Mouse (Mus musculus) heart, embryonic 12.5 days (tissue): ENCODE measurements around the gene Itsn1. TPM values are rescaled to one million over a fixed set of nuclear protein-coding genes. Genes with fewer than 3 reads are reported as not detected.

Experiments
- ATAC-seq: fragments of 200-750 bp; cut with Nextera tagmentation; 2 replicates; pipeline ENCODE4 v1.8.0; 2017; ENCODE audit warnings: moderate TSS enrichment, moderate library complexity; ENCODE audit not compliant: insufficient number of reproducible peaks, low FRiP score
- H3K27ac ChIP-seq: fragments of 300-500 bp; sonication (generic); 2 replicates; pipeline ENCODE4 v1.5.1; 2016; ENCODE audit warnings: mild to moderate bottlenecking, moderate library complexity; ENCODE audit not compliant: poor library complexity, severe bottlenecking
- H3K27me3 ChIP-seq: fragments of 300-500 bp; sonication (generic); replicated peaks from 2 replicates; pipeline ENCODE4 v1.6.1; 2016; ENCODE audit warnings: mild to moderate bottlenecking, moderate library complexity
- H3K36me3 ChIP-seq: fragments of 300-500 bp; sonication (generic); 2 replicates; pipeline ENCODE4 v1.6.1; 2016; ENCODE audit warnings: mild to moderate bottlenecking, moderate library complexity
- H3K4me1 ChIP-seq: fragments of 300-500 bp; sonication (generic); replicated peaks from 2 replicates; pipeline ENCODE4 v1.6.1; 2016; ENCODE audit warnings: mild to moderate bottlenecking
- H3K4me2 ChIP-seq: fragments of 300-500 bp; sonication (generic); 2 replicates; pipeline ENCODE4 v1.6.1; 2016; ENCODE audit warnings: mild to moderate bottlenecking, moderate library complexity
- H3K4me3 ChIP-seq: fragments of 300-500 bp; sonication (generic); 2 replicates; pipeline ENCODE4 v1.5.1; 2016; ENCODE audit warnings: mild to moderate bottlenecking
- H3K9ac ChIP-seq: fragments of 300-500 bp; sonication (generic); 2 replicates; pipeline ENCODE4 v1.6.1; 2016; ENCODE audit warnings: mild to moderate bottlenecking, moderate library complexity
- H3K9me3 ChIP-seq: fragments of 300-500 bp; sonication (generic); replicated peaks from 2 replicates; pipeline ENCODE4 v1.6.1; 2016; ENCODE audit warnings: mild to moderate bottlenecking, moderate library complexity
- WGBS: fragments of 180-500 bp; shearing (Covaris S2); methylation state at CpG from one replicate; pipeline ENCODE4 v1.1.7; 2016; 5-methylcytosine and 5-hydroxymethylcytosine counted together
- polyA plus RNA-seq: library from polyadenylated mRNA; unstranded; fragments of >200 nt; fragmentation: Nextera tagmentation; extraction: Ambion mirVana; gene quantifications from 2 replicates; pipeline ENCODE4 v1.2.1, GENCODE M21; 2016

Gene Itsn1
- polyA plus RNA-seq, 1 experiment from 2014 or later: 29.7 TPM

DNA sequence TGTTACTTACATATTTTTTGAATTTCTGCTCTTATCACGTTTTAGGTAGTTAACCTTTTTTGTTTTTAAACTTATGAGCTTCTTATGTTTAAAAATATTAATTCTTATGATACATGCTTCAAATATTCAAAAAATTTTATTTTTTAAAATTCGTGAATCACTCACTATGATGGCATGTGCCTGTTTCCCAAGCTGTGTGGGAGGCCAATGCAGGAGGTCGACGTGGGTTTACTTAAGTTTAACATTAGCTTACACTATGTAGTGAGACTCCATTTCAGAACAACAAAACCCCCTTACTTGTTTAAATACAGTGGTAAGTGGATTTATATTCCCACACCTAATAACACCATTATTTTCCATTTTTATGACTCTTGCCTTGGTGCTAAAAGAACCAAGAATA lies 24.5 kb downstream of the Itsn1 start:
- ATAC-seq: no peak
- Histone ChIP-seq H3K9ac (no peak overlapping the region), H3K27ac (no peak overlapping the region), H3K9me3 (no peaks in the 10 kb centered on the region), H3K4me2 (no peak overlapping the region), H3K36me3 (peaks cover 6% of the 10 kb centered on the region; the same call in 1 of the 2 replicates), H3K4me3 (no peak overlapping the region), H3K27me3 (no peaks in the 10 kb centered on the region), H3K4me1 (peaks cover 16% of the 10 kb centered on the region)
- 82% methylated on average over 4 of the region's 4 CpGs for WGBS

DNA sequence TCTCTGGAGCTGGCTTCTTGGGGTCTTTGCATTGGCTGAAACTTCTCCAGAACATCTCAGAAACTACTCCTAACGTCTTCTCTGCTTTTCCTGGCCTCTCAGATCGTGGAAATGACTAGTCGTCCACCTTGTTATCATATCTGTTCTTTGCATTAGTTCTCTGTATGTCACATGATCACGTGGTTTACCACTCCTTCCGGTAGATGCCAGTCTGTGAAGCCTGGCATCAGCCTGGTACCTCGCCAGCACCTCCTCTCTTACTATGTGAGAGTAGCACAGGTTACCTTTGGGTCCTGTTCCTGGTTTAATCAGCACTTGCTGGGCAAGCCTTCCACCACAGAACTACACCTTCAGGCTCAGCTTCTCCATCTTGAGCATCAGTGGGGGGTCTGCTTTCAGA lies 25.9 kb downstream of the Itsn1 start:
- H3K9me3 ChIP-seq: no peaks in the 10 kb centered on the region
- 81% methylated on average over 6 of the region's 6 CpGs for WGBS
- H3K4me2 ChIP-seq: no peak overlapping the region
- H3K36me3 ChIP-seq: peaks cover 3% of the 10 kb centered on the region; the same call in 1 of the 2 replicates
- no peak overlapping the region for H3K9ac ChIP-seq
- no peaks in the 10 kb centered on the region for H3K27me3 ChIP-seq
- peaks cover 22% of the 10 kb centered on the region for H3K4me1 ChIP-seq
- H3K27ac ChIP-seq: no peak overlapping the region
- no peak for ATAC-seq
- no peak overlapping the region for H3K4me3 ChIP-seq

DNA sequence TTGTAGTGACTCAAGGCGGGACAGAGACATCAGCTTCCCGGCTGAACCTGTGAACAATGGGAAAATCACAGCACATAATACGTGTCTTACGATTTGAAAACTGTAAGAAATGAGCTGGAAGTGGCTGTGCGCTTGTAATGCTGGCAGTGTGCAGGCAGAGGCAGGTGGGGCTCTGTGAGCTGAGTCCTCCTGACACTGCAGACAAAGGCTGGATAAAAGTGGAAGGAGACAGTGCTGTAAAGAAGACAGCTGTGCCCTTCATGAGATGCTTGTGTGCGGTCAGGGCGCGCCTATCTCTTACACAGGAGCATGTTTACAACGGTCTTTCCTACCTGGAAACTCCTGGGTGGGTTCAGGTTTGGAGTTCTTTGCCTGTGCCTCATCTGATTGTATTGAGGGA lies 32.1 kb downstream of the Itsn1 start:
- peaks cover 62% of the 10 kb centered on the region for H3K4me1 ChIP-seq
- no peak overlapping the region for H3K4me2 ChIP-seq
- H3K9me3 ChIP-seq: no peaks in the 10 kb centered on the region
- no peak overlapping the region for H3K27ac ChIP-seq
- ATAC-seq: no peak; the same call in 1 of the 2 replicates
- WGBS: 81% methylated on average over 9 of the region's 9 CpGs
- no peak overlapping the region for H3K9ac ChIP-seq
- H3K36me3 ChIP-seq: no peaks in the 10 kb centered on the region
- no peak overlapping the region for H3K4me3 ChIP-seq
- H3K27me3 ChIP-seq: no peaks in the 10 kb centered on the region

DNA sequence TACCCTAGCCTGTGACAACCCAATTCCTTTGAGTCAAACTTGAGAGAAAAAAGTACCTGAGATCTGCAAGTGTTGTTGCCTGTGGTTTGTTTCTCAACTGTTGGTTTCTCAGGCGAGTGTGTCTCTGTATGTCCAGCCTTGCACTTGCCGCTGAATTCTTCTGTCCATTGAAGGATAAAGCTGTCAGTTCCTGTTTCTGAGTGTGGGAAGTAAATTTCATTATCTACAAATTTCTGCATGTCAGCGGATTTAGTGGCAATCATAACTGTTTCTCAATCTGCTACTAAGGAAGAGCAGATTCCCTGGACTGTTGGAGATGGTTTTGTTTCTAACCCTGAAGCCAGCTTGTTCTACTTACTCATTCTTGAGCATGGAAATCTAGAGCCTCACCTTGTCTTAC lies 32.7 kb downstream of the Itsn1 start:
- Histone ChIP-seq H3K36me3 (no peaks in the 10 kb centered on the region), H3K4me1 (peaks cover 65% of the 10 kb centered on the region)
- WGBS: 49% methylated on average over 3 of the region's 3 CpGs

GRCm38 (mm10) chr16:91762476-91762875 lies 33.4 kb downstream of the Itsn1 start:
- no peak overlapping the region for H3K4me3 ChIP-seq
- H3K27ac ChIP-seq: no peak overlapping the region
- H3K9ac ChIP-seq: no peak overlapping the region
- no peak for ATAC-seq
- peaks cover 64% of the 10 kb centered on the region for H3K4me1 ChIP-seq
- no peaks in the 10 kb centered on the region for H3K9me3 ChIP-seq
- H3K4me2 ChIP-seq: no peak overlapping the region
- WGBS: 65% methylated on average over 7 of the region's 7 CpGs
- no peaks in the 10 kb centered on the region for H3K27me3 ChIP-seq
- H3K36me3 ChIP-seq: no peaks in the 10 kb centered on the region

More for the DNA sequence above, 32.7 kb downstream of the Itsn1 start:
- no peak overlapping the region for H3K4me3 ChIP-seq
- H3K27ac ChIP-seq: no peak overlapping the region
- H3K4me2 ChIP-seq: no peak overlapping the region
- ATAC-seq: no peak
- H3K9ac ChIP-seq: no peak overlapping the region
- no peaks in the 10 kb centered on the region for H3K9me3 ChIP-seq
- no peaks in the 10 kb centered on the region for H3K27me3 ChIP-seq

DNA sequence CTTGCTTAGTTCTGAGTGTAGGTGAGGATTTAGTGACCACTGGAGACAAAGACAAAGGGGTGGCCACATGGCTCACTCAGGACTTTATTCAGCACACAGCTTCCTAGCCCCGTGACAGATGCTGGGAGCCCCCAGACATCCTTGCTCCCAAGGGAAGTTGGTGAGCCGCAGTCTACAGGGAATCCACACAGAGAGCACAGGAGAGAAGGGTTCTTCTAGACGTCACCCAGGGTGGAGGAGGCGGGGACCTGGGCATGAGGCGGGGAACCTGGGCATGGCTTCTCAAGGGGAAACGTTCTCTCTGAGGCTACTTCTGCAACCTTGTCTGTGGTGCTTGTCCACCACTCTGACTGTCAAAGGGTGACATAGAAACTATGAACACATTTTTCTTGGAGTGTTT lies 34.9 kb downstream of the Itsn1 start:
- Histone ChIP-seq H3K36me3 (no peaks in the 10 kb centered on the region), H3K9ac (no peak overlapping the region), H3K4me3 (no peak overlapping the region), H3K27ac (no peak overlapping the region), H3K27me3 (no peaks in the 10 kb centered on the region), H3K4me1 (peaks cover 70% of the 10 kb centered on the region), H3K9me3 (no peaks in the 10 kb centered on the region), H3K4me2 (no peak overlapping the region)
- ATAC-seq: no peak
- 56% methylated on average over 6 of the region's 6 CpGs for WGBS

DNA sequence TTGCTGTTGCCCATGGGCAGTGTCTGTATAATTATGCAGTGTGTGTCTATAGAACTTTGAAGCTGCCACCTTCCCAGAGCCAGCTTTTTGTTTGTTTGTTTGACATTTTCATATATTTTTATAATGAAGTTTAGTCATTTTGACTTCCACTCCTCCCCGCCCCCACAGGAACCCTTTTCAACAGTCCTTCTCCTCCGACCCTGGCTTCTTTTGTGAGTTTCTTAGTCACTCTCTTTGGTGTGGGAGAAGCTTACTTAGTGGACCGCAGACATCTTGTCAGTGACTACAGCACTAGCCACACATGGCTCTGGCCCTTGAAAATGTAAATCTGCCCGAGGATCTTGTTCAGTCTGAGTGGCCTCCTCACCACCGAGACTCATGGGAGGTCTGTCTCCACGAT lies 35.3 kb downstream of the Itsn1 start:
- H3K4me1 ChIP-seq: peaks cover 67% of the 10 kb centered on the region
- peak overlapping the region; percentile 12; the same call in 1 of the 2 replicates for H3K4me2 ChIP-seq
- no peaks in the 10 kb centered on the region for H3K27me3 ChIP-seq
- H3K27ac ChIP-seq: no peak overlapping the region
- no peaks in the 10 kb centered on the region for H3K36me3 ChIP-seq
- 57% methylated on average over 6 of the region's 6 CpGs for WGBS
- H3K4me3 ChIP-seq: no peak overlapping the region
- no peaks in the 10 kb centered on the region for H3K9me3 ChIP-seq
- no peak overlapping the region for H3K9ac ChIP-seq
- ATAC-seq: no peak

DNA sequence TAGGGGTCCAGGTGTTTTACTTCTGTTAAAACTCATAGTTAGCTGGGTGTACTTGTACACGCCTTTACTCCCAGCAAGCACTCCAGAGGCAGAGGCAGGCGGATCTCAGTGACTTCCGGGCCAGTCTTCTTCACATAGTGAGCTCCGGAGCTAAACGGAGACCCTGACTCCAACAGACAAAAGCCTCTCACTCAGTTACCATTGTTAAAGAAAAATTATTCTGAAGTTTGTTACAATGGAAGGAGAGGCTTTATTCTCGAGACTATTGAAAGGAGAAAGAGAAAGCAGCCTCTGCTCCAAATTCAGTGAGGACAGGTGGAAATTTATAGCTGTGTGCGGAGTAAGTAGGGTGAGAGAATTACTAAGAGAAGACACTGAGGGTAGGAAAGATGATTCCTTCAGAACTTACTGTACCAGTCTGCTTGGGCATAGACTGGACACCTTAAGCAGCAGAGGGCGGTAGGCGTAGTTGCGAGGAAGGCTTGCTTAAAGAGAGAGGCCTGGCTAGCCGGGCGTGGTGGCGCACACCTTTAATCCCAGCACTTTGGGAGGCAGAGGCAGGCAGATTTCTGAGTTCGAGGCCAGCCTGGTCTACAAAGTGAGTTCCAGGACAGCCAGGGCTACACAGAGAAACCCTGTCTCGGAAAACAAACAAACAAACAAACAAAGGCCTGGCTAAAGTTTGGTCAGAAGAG lies 36.2 kb downstream of the Itsn1 start:
- WGBS: 87% methylated on average over 15 of the region's 15 CpGs
- peaks cover 68% of the 10 kb centered on the region for H3K4me1 ChIP-seq
- H3K9ac ChIP-seq: no peak overlapping the region
- no peak overlapping the region for H3K27ac ChIP-seq
- no peaks in the 10 kb centered on the region for H3K9me3 ChIP-seq
- ATAC-seq: no peak
- no peaks in the 10 kb centered on the region for H3K27me3 ChIP-seq
- no peak overlapping the region for H3K4me3 ChIP-seq
- no peaks in the 10 kb centered on the region for H3K36me3 ChIP-seq
- no peak overlapping the region for H3K4me2 ChIP-seq

GRCm38 (mm10) chr16:91765816-91766210 lies 36.7 kb downstream of the Itsn1 start:
- Histone ChIP-seq H3K4me3 (no peak overlapping the region), H3K36me3 (no peaks in the 10 kb centered on the region), H3K27ac (no peak overlapping the region), H3K4me2 (no peak overlapping the region), H3K9ac (no peak overlapping the region), H3K4me1 (peaks cover 69% of the 10 kb centered on the region), H3K9me3 (no peaks in the 10 kb centered on the region), H3K27me3 (no peaks in the 10 kb centered on the region)
- no peak for ATAC-seq
- 83% methylated on average over 15 of the region's 15 CpGs for WGBS

GRCm38 (mm10) chr16:91767165-91767701 lies 38.2 kb downstream of the Itsn1 start:
- Histone ChIP-seq H3K27me3 (no peaks in the 10 kb centered on the region), H3K9me3 (no peaks in the 10 kb centered on the region), H3K4me3 (no peak overlapping the region), H3K36me3 (no peaks in the 10 kb centered on the region), H3K4me2 (no peak overlapping the region), H3K27ac (no peak overlapping the region; the same call in 1 of the 2 replicates), H3K4me1 (peaks cover 72% of the 10 kb centered on the region), H3K9ac (no peak overlapping the region)
- 74% methylated on average over 11 of the region's 11 CpGs for WGBS
- no peak for ATAC-seq

- H3K4me1 ChIP-seq: peaks cover 72% of the 10 kb centered on the region
- no peak overlapping the region for H3K27ac ChIP-seq
- no peak overlapping the region for H3K4me2 ChIP-seq
- WGBS: 89% methylated on average over 6 of the region's 6 CpGs
- no peaks in the 10 kb centered on the region for H3K9me3 ChIP-seq
- no peak for ATAC-seq
- no peaks in the 10 kb centered on the region for H3K36me3 ChIP-seq
- no peaks in the 10 kb centered on the region for H3K27me3 ChIP-seq
- no peak overlapping the region for H3K4me3 ChIP-seq
- H3K9ac ChIP-seq: no peak overlapping the region
Observed at GRCm38 (mm10) chr16:91768586-91768985, 39.5 kb downstream of the Itsn1 start.

GRCm38 (mm10) chr16:91769911-91770310 lies 40.8 kb downstream of the Itsn1 start:
- WGBS: 82% methylated on average over 5 of the region's 5 CpGs
- Histone ChIP-seq H3K4me3 (no peak overlapping the region), H3K27ac (no peak overlapping the region), H3K4me1 (peaks cover 63% of the 10 kb centered on the region), H3K9ac (no peak overlapping the region), H3K9me3 (no peaks in the 10 kb centered on the region), H3K27me3 (no peaks in the 10 kb centered on the region), H3K4me2 (no peak overlapping the region), H3K36me3 (no peaks in the 10 kb centered on the region)
- no peak for ATAC-seq
